Mouse (Mus musculus) cerebellum, adult 9-11 months (tissue): Measurements from ENCODE around the gene Brd2.

ENCODE experiments used
- DNase-seq: peaks from one replicate; pipeline ENCODE4 v3.0.0; 2022

The Brd2 gene

GRCm38 (mm10) chr17:34079002-34079401 is 43.4 kb downstream of the Brd2 start:
- DNase-seq, result no peak

- no peak for DNase-seq
These were observed 44.3 kb downstream of the Brd2 start for GRCm38 (mm10) chr17:34078148-34078547.

- DNase-seq, result peak; percentile 39
These were observed 44.9 kb downstream of the Brd2 start for GRCm38 (mm10) chr17:34077549-34077948.

- peak; percentile 32 for DNase-seq
These were observed 47.2 kb downstream of the Brd2 start for GRCm38 (mm10) chr17:34075271-34075670.

GRCm38 (mm10) chr17:34072091-34072490 is 50.3 kb downstream of the Brd2 start:
- DNase-seq, result no peak

GRCm38 (mm10) chr17:34068864-34069263 is 53.6 kb downstream of the Brd2 start:
- no peak for DNase-seq
